Mouse (Mus musculus): ENCODE data around the gene C1s1.
"Not testable (repeated sequence)": the region's sequence is repeated elsewhere in the genome, so short reads cannot be mapped to it uniquely, and the experiment has no call there.

The C1s1 gene

GRCm38 (mm10) chr6:124512355-124512836 is 29.8 kb downstream of the C1s1 start, which contains the start of gene C1ra:
C1ra (plus strand) TSS chr6:124512405.
- peak in 1 of 2 experiments; percentile 55 for DNase-seq (ENCODE audit: low spot score in 2 of 2)

GRCm38 (mm10) chr6:124511936-124512335 is 30.2 kb downstream of the C1s1 start:
- no peak for DNase-seq (ENCODE audit: low spot score in 2 of 2)

- not testable (repeated sequence) for DNase-seq (ENCODE audit: low spot score in 2 of 2)
These were observed 33.0 kb downstream of the C1s1 start for GRCm38 (mm10) chr6:124509192-124509591.

- no peak for DNase-seq (ENCODE audit: low spot score in 2 of 2)
These were observed 33.9 kb downstream of the C1s1 start for GRCm38 (mm10) chr6:124508292-124508691.

GRCm38 (mm10) chr6:124506991-124507390 is 35.2 kb downstream of the C1s1 start:
- DNase-seq (ENCODE audit: low spot score in 2 of 2) = no peak

- no peak for DNase-seq (ENCODE audit: low spot score in 2 of 2)
These were observed 37.1 kb downstream of the C1s1 start for GRCm38 (mm10) chr6:124505028-124505427.

- DNase-seq (ENCODE audit: low spot score in 2 of 2) = no peak
These were observed 40.1 kb downstream of the C1s1 start for GRCm38 (mm10) chr6:124502021-124502420.

- no peak for DNase-seq (ENCODE audit: low spot score in 2 of 2)
These were observed 40.7 kb downstream of the C1s1 start for GRCm38 (mm10) chr6:124501473-124501872.

- no peak for DNase-seq (ENCODE audit: low spot score in 2 of 2)
These were observed 42.1 kb downstream of the C1s1 start for GRCm38 (mm10) chr6:124499914-124500566.

GRCm38 (mm10) chr6:124496054-124496453 is 46.1 kb downstream of the C1s1 start:
- DNase-seq (ENCODE audit: low spot score in 2 of 2) = no peak

GRCm38 (mm10) chr6:124493886-124494285 is 48.3 kb downstream of the C1s1 start:
- no peak for DNase-seq (ENCODE audit: low spot score in 2 of 2)

- peak; percentile 31 to 69 for DNase-seq (ENCODE audit: low spot score in 2 of 2)
These were observed 49.2 kb downstream of the C1s1 start, which contains the start of gene C1rl for GRCm38 (mm10) chr6:124492842-124493561. C1rl (plus strand) TSS chr6:124493113.

- DNase-seq (ENCODE audit: low spot score in 2 of 2) = no peak
These were observed 50.7 kb downstream of the C1s1 start for GRCm38 (mm10) chr6:124491427-124491826.

GRCm38 (mm10) chr6:124488952-124489351 is 53.2 kb downstream of the C1s1 start:
- no peak for DNase-seq (ENCODE audit: low spot score in 2 of 2)

GRCm38 (mm10) chr6:124487509-124487908 is 54.6 kb downstream of the C1s1 start:
- no peak for DNase-seq (ENCODE audit: low spot score in 2 of 2)

- DNase-seq (ENCODE audit: low spot score in 2 of 2) = no peak
These were observed 56.6 kb downstream of the C1s1 start for GRCm38 (mm10) chr6:124485414-124486144.

- no peak for DNase-seq (ENCODE audit: low spot score in 2 of 2)
These were observed 57.3 kb downstream of the C1s1 start for GRCm38 (mm10) chr6:124484851-124485250.

- not testable (repeated sequence) for DNase-seq (ENCODE audit: low spot score in 2 of 2)
These were observed 58.3 kb downstream of the C1s1 start for GRCm38 (mm10) chr6:124483831-124484230.

- DNase-seq (ENCODE audit: low spot score in 2 of 2) = peak in 1 of 2 experiments; percentile 53
These were observed 60.6 kb downstream of the C1s1 start for GRCm38 (mm10) chr6:124481571-124481970.

Measured in frontal cortex, postnatal 14 days (tissue).